Mouse (Mus musculus) myocyte (in vitro differentiated cells): Measurements from ENCODE around the gene Nkain2.

ENCODE experiments used
- CEBPB ChIP-seq: IDR thresholded peaks from 2 replicates; pipeline ENCODE4 v1.6.1; 2011; ENCODE audit warnings: mild to moderate bottlenecking, moderate library complexity; ENCODE audit not compliant: poor library complexity, insufficient read depth, severe bottlenecking
- E2F4 ChIP-seq: IDR thresholded peaks from one replicate; pipeline ENCODE4 v1.6.1; 2011; ENCODE audit warnings: mild to moderate bottlenecking, control low read depth, moderate library complexity; ENCODE audit not compliant: insufficient read depth
- MAX ChIP-seq: IDR thresholded peaks from one replicate; pipeline ENCODE4 v1.6.1; 2011; ENCODE audit warnings: low read depth, mild to moderate bottlenecking, control low read depth
- MYOD1 ChIP-seq, 3 experiments: IDR thresholded peaks; one replicate each; pipeline ENCODE4 v1.6.1; 2011; ENCODE audit warnings: control low read depth in 2 of 3, low read depth in 2 of 3, mild to moderate bottlenecking in 2 of 3, moderate library complexity in 1 of 3; ENCODE audit not compliant: insufficient read length in 2 of 3, control insufficient read depth in 1 of 3
- MYOG ChIP-seq, 3 experiments: IDR thresholded peaks; one replicate each; pipeline ENCODE4 v1.6.1; 2011; ENCODE audit warnings: control low read depth in 2 of 3, low read depth in 2 of 3, mild to moderate bottlenecking in 2 of 3; ENCODE audit not compliant: insufficient read length in 2 of 3, control insufficient read depth in 1 of 3, insufficient read depth in 1 of 3
- POLR2A ChIP-seq: IDR thresholded peaks from one replicate; pipeline ENCODE4 v1.6.1; 2011; ENCODE audit warnings: low read depth, mild to moderate bottlenecking, control low read depth, moderate library complexity; ENCODE audit not compliant: insufficient read length
- POLR2AphosphoS2 ChIP-seq: IDR thresholded peaks from one replicate; pipeline ENCODE4 v1.6.1; 2011; ENCODE audit warnings: low read depth, control low read depth; ENCODE audit not compliant: insufficient read length
- REST ChIP-seq: IDR thresholded peaks from one replicate; pipeline ENCODE4 v1.6.1; 2011; ENCODE audit warnings: mild to moderate bottlenecking, control low read depth, moderate library complexity; ENCODE audit not compliant: insufficient read depth, insufficient read length
- SRF ChIP-seq: IDR thresholded peaks from one replicate; pipeline ENCODE4 v1.6.1; 2011; ENCODE audit warnings: low read depth; ENCODE audit not compliant: control insufficient read depth, insufficient read length
- TCF12 ChIP-seq: IDR thresholded peaks from one replicate; pipeline ENCODE4 v1.6.1; 2011; ENCODE audit warnings: mild to moderate bottlenecking, control low read depth; ENCODE audit not compliant: poor library complexity, insufficient read depth, severe bottlenecking
- TCF3 ChIP-seq: IDR thresholded peaks from one replicate; pipeline ENCODE4 v1.6.1; 2011; ENCODE audit warnings: low read depth, control low read depth; ENCODE audit not compliant: insufficient read length
- USF1 ChIP-seq: IDR thresholded peaks from one replicate; pipeline ENCODE4 v1.6.1; 2011; ENCODE audit warnings: low read depth, mild to moderate bottlenecking, control low read depth, moderate library complexity

- TF ChIP-seq POLR2A: no peak
- no peak for TF ChIP-seq USF1
- TF ChIP-seq TCF3: no peak
- no peak for TF ChIP-seq REST
- no peak for TF ChIP-seq POLR2AphosphoS2
- no peak for TF ChIP-seq MAX
- no peak for TF ChIP-seq TCF12
- TF ChIP-seq E2F4: no peak
- TF ChIP-seq CEBPB: no peak
- no peak for TF ChIP-seq SRF
- TF ChIP-seq MYOD1 (IDR thresholded peaks at IDR 0.05; ENCODE audit: control insufficient read depth in 1 of 3, insufficient read length in 2 of 3, low read depth in 2 of 3): no peak
- peak in 1 of 3 experiments; percentile 17 for TF ChIP-seq MYOG (IDR thresholded peaks at IDR 0.05; ENCODE audit: control insufficient read depth in 1 of 3, insufficient read depth in 1 of 3, insufficient read length in 2 of 3, low read depth in 2 of 3)
Observed at GRCm38 (mm10) chr10:31927657-31928056, 962.6 kb downstream of the Nkain2 start.
